Mouse (Mus musculus): ENCODE results near the gene Ptgfrn.

The Ptgfrn gene

DNA sequence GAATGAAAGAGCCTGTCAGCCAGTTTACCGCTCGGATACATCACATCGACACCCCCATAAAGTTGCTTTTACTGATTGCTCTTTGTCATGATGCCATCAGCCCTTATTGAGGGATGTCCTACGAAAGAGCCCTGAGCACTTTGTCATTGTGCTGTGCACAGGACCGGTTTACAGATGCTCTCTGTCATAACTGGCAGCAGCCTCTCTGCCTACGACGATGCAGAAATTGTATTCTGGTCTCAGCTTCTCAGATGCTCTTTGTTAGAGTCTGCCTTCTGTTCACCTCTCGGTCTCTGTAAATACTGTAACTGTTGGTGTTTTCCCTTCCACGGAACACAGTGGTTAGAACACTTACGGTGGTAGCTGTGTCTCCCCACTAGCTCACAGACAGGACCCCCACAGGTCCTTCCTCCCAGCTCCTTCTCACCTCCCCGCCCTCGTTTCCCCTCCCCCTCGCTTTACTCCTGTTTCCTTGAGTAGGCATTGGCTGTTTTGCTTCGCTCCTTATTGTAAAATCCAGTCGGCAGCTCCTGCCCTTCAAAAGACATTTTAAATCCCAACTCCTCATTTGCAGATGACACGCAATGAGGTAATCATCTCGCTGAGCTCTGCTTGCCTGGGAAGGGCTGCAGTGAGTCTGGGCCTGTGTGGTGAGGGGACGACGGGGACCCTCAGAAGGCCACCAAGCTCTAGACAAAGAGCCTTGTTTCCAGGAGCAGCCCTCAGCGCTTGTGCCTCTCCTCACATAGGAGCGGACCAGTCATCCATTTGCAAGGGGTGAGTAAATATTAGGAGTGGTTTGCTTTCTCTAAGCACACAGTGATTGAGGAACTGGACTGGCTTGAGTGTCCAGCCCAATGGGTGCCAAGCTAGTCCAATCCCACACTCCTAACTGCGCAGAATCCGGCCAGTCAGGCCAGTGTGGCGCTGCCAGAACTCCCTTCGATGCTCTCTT is 6.6 kb upstream of the Ptgfrn start:
- DNase-seq, result no peak

DNA sequence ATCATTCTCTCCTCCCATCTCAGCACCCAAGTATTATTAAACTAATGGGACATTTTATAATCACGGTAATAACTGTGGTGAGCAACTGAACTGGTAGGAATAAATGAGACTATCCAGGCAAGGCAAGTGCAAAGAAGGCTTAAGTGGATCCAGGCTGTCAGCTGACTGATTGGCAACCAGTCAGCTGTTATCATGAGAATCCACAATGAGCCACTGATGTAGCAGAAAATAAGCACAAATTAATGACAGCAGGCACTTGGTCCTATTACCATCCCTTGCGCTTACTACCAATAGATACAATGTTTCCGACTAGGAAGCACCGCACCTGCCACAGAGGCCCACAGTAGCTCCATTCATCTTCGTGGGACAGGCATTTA is 2.4 kb upstream of the Ptgfrn start:
- DNase-seq, result no peak

DNA sequence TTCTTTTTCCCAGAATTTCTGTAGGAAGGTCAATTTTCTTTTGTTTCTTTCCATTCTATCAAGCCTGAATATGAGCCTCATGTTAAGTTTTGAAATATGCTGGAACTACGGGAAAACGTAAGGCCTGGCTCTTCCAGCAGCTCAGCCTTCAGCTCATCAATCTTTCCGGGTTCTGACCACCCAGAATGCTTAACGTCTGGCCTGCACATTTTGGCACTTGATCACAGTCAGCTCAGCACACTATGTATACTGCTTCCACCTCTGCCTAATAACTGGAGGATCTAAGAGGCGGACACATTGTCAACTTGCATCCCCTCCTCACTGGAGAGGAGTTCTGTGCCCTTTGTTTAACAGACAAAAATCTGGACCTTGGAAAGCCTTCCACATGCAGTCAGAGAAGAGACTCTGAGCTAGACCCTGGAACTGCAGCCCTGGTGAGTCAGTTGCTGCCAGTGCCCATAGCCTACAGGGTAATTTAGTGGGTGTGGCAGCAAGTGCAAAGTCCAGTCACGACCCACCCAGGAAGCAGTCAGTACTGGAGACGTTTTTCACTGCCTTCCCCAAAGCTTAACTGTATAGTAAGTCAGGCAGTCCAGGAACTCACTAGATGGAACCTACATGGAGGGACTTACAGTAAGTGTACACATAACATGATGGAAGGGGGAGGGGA is 1.9 kb upstream of the Ptgfrn start:
- DNase-seq, result no peak

DNA sequence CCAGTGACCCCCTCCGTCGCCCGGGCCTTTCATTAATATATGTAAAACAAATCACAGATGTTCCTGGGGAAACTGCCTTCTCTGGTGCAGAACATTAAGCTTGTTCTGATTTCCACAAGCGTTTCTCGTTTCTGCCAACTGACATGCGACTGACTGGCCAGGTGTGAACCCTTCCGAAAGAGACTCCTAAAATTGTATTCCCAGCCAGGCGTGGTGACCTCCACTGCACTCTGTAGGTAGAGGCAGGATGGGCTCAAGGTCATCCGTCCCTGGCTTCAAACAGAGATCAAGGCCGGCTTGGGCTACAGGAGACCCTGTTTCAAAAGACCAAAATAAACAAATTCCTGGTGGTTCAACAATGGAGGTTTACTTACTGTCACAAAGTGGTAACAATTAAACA is 1.2 kb upstream of the Ptgfrn start:
- no peak for DNase-seq

DNA sequence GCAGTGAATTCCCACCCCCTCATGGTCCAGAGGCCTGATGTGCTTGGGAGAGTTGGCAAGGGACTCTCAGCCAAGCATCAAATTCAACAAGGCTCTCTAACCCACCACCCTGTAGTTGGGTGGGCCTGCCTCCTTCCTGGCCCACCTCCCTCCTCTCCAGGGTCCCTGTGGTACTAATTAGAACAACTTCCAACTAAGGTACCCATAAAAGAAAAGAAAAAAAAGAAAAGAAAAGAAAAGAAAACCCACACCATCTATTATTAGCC is 693 bp upstream of the Ptgfrn start:
- no peak for DNase-seq

DNA sequence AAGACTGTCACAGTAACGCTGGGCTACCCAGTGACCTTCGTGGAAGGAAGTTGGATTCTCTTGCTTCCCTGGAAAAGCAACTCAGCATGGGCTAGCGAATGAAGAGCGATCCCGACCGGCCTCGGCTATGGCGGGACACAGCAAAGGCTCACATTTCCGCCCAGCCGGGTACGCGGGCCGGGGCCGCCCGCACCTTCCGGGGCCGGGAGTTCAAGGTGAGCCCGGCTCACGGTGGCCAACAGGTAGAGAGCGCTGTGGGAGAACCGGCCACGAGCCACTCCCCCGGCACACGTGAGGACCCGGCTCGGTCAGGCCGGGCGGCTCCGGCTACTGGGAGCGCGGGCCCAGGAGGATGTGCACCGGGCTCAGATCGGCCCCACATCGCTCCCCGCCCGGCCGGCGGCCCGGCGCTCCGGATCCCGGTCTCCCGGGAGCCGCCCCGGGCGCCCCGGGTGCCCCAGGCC is 488 bp downstream of the Ptgfrn start:
- DNase-seq, result no peak

DNA sequence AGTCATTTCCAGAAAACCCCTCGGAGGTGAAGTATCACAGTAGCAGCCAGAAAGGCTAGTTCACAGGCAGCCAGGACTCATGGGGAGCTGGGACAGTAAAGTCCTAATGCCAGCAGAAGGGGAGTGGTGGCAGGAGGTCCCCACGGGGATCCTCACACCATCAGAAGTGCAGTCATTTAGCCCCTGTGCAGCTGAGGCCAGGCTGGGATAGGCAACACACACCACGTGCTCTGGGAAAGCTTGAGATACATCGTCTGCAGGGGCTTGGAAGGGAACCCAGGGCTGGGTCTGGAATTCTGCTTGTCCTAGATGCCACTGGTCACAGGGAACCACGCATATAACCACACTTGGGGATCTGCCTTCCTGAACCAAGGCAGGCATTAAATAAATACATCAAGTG is 1.2 kb downstream of the Ptgfrn start:
- no peak for DNase-seq

DNA sequence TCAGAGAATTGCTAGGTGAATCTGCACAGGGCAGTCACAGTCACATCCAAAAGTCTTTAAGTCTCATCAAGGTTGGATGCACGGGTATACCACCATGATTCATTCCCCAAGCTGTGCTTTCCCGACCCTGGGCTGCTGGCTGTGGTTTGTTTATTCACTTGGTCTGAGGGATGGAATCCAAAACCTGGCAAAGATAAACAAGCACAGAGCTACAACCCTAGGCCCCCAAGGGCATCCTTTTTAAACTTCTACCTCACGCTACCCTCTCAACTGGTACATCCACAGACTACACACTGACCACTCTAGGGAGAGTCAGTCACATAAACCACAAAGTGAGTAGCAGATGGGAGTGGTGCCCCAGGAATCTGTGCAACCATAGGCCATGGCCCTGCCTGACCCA is 1.8 kb downstream of the Ptgfrn start:
- DNase-seq, result no peak

DNA sequence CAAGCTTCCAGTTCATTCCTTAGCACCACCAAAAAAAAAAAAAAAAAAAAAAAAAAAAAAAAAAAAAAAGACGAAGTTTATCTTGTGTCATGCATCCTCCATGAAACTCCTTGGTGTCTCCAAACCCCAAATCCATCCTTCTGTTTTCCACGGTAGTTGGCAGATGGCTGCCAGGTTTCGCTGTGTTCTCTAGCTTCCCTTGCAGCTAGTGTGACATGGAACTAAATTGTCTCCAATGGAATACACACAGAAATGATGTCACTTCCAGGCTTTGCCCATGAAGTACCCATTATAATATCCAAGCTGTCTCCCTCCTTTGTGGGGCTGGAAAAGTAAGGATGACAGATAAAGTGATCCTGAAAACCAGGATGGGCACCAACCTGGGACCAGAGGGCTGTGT is 3.8 kb downstream of the Ptgfrn start:
- DNase-seq, result no peak

DNA sequence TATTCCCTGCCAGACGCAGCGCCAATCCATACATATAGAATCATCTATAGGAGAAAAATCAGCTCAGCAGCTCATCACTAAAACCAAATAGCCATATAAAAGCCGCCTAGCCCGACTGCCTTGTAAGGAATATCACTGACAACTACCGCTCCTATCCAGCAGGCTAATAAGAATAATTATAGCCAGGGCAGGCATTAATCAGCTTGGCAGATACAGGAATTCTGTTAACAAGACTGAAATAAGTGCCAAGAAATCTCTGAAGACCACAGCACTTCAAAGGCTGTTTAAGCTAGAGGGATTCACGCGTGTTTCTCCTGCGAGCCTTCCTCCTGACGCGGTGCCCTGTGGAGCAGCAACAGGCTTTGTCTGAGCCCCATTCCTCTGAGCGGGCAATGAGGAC is 4.6 kb downstream of the Ptgfrn start:
- DNase-seq, result no peak

DNA sequence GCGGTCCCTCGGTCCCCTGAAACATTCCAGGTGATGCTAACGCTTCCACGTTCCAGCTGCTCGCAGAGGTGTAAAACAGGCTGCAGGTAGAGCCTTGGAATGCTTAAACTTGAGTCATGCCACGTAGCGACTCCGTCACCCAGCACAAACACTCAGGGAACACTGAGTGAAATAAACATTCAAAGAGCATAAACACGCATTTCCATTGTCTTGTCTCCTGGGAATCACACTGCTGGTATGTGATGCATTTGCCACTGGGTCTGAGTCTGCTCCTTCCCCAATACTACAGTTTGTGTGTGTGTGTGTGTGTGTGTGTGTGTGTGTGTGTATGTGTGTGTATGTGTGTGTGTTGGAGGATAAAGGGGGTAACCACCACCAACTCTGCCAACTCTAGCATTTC is 5.2 kb downstream of the Ptgfrn start:
- DNase-seq, result no peak

DNA sequence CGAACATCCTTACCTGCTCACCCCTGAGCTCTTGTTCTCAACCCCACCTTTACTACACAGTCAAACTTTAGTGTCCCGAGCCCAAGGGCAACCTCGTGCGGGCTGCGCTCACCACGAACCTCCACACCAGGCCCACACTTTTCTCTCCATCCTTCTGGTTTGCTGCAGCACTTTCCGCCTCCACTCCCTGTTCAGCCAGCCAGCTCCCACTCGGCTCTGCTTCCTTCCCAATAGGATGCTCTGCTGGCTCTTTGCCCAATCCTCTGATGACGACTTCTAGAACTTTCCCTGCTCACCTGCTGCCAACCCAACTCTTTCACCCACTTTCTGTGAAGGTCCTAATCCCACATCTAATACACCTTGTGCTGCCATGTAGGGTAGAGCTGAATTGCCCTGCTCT is 6.3 kb downstream of the Ptgfrn start:
- DNase-seq, result no peak

DNA sequence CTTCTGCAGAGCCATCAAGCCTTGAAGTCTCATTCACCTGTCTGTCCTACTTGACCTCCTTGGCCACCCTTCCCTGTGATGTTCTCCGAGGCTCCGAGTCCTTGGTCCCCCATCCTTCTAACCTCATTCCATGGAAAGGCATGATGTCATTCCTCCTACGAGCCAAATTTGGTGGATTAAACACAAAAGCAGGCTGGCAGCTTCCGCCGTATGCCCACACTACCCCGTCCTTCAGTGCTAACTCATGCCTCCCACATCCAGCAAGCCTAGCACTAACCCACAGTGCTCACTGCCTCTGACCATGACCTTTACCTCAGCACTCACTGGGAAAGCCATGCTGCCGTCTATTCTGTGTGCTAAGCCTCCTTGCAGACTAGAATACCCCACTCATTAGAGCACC is 8.0 kb downstream of the Ptgfrn start:
- no peak for DNase-seq

DNA sequence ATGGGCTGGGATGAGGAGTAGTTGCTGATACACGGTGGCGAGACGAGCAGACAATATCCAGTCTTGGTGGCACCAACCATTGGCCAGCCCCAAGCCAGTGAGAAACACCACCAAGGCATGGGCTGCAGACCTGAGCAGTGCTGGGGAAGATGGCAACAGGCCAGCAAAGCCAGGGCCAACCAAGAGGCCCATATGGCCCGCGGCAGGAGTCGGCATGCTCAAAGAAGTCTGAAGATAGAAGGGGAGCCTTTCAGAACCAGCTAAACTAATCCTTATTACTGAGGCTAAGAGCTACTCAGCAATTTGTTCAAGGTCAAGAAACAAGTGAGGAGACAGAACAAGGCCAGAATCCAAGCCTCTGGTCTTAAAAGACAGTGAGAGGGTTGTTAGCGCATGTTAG is 8.9 kb downstream of the Ptgfrn start:
- no peak for DNase-seq

DNA sequence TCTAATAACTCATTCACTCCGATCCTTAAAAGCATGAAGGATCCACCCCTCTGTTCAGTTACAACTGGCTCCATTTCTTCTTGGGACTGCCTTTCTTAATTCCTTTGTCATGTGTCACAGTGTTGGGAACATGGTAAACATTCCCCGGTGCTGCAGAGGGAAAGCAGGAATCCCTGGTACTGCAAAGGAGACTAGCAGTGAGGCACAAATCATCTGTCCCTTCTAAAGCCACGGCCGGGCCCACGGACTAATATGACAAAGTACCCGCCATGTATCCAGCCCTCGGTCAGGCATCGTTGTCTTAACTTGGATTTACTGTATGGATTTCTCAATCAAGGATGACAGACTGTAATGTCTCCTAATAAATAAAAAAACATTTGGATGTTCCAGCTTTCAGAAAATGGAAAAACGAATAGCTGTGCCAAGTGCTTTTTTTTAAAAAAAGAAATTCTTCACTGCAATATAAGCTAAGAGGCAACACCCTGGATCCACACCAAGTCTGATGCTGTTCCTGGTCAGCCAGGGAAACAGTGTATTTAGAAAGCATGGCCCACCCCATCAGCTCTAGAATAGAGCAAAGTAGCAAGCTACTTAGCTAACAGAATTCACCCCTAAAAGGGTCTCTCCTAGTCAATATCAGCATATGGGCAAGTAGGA is 10.2 kb downstream of the Ptgfrn start:
- no peak for DNase-seq

DNA sequence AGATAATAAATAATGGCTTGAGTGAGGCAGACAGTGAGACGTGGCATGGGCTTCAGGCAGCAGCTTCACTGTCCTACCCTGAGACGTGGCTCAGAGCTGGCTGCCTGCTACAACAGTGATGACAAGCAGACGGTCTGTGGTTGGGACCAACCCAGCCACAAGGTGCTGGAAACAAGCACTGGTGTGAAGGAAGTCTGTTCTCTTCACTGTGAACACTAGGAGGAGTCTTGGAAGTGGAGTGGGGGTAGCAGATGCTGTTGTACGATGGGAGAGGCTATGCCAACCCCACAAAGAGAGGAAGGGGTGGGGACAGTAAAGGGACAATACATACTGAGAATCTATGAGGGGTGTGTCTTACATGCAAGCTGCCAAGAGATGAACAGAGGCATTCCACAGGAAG is 12.0 kb downstream of the Ptgfrn start:
- DNase-seq, result no peak

DNA sequence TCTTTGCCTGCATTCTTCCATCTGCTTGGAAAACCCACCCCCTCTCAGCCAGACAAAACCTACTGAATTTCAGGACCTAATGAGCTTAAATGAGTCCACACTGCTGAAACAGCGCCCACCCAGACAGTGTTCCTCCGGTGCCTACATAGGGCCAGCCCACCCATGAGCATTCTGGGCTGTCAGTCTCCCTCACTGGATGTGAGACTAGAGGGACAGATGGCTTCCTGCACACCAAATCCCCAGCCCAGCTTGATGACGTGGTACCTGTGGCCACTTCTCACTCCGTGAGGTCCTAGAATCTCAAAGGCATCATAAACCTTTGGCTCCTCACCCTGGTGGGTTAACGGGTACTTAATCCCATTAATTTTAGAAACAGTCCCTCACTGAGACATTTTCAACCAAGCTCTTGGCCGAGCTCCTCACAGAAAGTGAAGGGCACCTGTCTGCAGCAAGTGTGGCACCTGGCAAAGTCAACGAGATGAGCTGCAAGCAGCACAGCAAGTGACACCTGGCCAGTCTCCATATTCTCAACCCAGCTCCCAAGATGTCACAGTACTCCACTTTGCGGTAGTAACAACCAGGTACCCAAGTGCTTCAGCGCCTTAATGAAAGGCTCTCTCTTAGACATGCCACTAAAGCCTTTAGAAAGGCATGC is 12.8 kb downstream of the Ptgfrn start:
- no peak for DNase-seq

DNA sequence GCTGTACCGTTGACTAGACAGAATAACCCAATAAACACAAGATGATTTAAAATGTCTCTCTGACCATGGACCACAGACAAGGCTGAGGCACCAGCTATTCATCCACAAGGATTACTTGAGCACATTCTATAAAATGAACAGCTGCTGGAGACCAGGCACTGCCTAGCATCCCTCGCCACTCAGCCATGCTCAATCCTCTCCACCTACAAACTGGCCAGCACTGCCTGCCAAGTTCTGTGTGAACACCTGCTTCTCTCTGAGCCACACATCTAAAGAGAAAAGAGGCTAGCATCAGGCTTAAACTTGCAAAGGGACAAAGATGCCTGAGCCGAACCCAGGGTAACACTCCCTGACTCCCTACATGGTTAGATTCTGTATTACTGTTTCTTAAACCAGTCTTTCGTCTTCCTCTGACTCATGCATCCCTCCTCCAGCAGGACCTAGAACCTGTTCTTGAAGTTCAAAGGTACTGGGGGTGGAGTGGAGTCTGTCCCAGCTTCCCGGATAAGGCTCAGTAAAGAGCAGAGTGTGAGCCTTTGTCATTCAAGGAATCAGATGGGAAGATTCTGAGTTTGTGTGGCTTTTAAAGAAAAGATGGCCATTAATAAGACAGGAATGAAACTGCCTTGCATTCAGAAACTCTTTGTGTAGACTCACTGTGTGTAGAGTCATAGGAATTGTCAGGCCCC is 14.2 kb downstream of the Ptgfrn start:
- DNase-seq, result no peak

DNA sequence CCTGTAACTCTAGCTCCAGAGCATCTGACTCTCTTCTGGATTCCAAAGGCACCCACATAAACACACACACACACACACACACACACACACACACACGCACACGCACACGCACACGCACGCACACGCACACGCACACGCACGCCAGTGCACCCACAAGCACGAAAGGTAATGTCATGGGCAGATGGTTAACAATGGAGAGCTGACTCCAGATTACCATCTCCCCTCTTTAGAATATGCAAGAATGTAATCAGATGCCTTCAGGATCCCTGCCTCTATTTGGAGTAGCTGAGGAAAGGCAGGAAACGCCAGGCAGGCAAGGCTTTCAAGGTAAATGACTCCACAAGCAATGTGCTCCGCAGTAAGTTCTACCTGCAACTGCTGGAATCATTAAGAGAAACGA is 17.9 kb downstream of the Ptgfrn start:
- no peak for DNase-seq

DNA sequence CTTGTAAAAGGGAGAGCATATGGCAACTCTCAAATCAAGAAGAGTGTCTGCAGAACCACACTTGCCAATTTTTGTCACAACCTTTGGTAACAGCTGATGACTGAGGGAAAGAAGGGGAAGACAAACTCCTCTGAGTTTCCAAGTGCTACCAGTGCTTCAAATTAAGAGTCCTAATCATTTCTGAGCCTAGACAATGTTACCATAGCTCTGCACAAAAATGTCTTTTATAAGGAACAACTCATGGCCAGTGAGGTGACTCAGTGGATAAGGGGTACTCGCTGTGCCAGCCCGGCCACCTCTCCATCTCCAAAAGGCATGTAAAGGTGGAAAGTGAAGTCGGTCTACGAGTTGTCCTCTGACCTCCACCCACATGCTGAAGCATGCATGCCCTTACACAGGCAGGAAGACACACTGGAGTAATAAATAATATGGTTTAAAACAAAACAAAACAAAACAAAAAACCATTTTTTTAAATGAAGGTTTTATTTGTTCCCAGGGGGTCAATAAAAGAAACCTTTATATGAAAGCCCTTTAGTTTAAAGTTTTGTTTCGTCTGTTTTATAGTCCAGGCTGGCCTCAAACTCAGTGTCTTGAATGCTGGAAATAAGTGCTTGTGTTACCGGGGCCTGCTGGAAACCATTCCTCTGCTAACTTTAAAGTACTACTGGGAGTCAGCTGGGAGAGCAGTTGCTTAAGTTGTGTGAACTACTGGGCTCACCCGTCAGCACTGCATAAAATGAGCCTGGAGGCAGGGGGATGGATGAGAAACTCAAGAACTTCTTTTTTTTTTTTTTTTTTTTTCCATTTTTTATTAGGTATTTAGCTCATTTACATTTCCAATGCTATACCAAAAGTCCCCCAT is 23.3 kb downstream of the Ptgfrn start:
- DNase-seq, result no peak

DNA sequence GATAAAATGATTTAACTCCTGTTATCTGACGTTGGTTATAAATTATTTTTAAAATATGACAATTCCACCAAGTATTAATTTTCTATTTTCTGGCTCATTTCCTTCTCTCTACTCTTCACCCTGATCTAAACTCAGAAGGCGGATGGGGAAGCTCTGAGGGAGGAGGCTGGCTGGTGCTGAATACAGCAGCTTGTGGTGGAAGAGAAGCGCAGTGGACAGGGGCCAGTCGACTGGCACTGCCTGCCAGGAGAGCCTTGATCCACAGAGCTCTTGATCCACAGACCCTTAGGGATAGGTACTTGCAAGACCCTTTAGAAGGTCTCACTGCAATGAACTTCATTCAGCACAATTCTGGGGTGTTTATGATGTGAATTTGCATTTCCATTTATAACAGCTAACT is 29.2 kb downstream of the Ptgfrn start:
- no peak for DNase-seq

DNA sequence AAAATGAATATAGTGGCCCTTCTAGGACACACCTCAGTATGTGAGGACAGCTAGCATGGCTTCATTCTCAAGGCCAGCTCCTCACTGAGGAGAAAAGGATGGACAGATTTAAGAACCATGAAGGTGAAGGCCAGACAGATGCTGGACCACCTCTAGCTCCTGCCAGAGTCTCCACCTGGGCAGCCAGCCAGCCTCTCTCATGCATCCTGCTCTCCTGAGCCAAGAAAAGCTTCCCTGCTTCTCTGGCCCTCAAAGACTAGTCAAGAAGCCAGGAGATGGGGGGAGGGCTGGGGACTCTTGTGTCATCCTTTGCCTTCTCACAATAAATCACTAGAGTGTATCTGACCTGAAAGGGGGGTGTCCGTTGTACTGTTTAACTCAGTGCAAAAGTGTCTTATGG is 31.7 kb downstream of the Ptgfrn start:
- DNase-seq, result no peak
